Comparison of ENCODE assay signal across 8 mouse cellular contexts in genomic region chr10:16993789-16994188, GRCm38 (mm10).
DNase-seq lines count a peak whose midpoint lies in the region; TF ChIP-seq lines count a peak whose summit lies in the region.

No protein-coding gene starts in this region.

- peaks cover 28% of the 10 kb centered on the region for H3K4me1 ChIP-seq in bone marrow macrophage, adult 2 months (ENCODE audit: control insufficient read depth, insufficient read depth, low read length)

- no peak for TF ChIP-seq POLR2A in bone marrow macrophage, adult 2 months (IDR thresholded peaks at IDR 0.05; ENCODE audit: borderline replicate concordance, low read depth, low read length)

- DNase-seq in left cerebral cortex, postnatal 4 days = peak; percentile 67
- no peak for DNase-seq in left cerebral cortex, adult 8-10 months (ENCODE audit: low spot score in 2 of 2)
- peak; percentile 88 for DNase-seq in cerebellum, adult 9-11 months
- DNase-seq in heart, postnatal 4 days = peak; percentile 6
- no peak for DNase-seq in spleen, postnatal 36 days (ENCODE audit: low spot score in 2 of 2)
- DNase-seq in layer of hippocampus, adult 8-10 months (ENCODE audit: low spot score in 2 of 2) = no peak
- no peak for DNase-seq in urinary bladder, postnatal 14 days (ENCODE audit: low spot score)

- TF ChIP-seq CTCF in bone marrow macrophage, adult 2 months (IDR thresholded peaks at IDR 0.05; ENCODE audit: low read depth, low read length) = no peak

- intact Hi-C loops in left cerebral cortex, postnatal 4 days (cut with DNase I) = no loop called here

- H3K27ac ChIP-seq in bone marrow macrophage, adult 2 months (ENCODE audit: insufficient read depth, low read depth, low read length) = peak overlapping the region; percentile 51

- H3K4me3 ChIP-seq in bone marrow macrophage, adult 2 months (ENCODE audit: insufficient read depth, low read length) = no peak overlapping the region

Comparison
In these comparisons a context has a peak if more than half of its experiments do, and no peak if none do; other contexts are left out.
1. DNase-seq: peak in left cerebral cortex, postnatal 4 days (single experiment), cerebellum, adult 9-11 months (single experiment) and heart, postnatal 4 days (single experiment); none in left cerebral cortex, adult 8-10 months (0 of 2), spleen, postnatal 36 days (0 of 2), layer of hippocampus, adult 8-10 months (0 of 2) and urinary bladder, postnatal 14 days (single experiment).